Mouse (Mus musculus) adrenal gland, postnatal 4 days (tissue): ENCODE measurements at regions not wholly inside any gene's neighbourhood (a gene's known extent, or its start where the extent isn't known, plus 50 kb on each side); places are given as distances from the start of the nearest gene placed in this dataset.
A peak's percentile ranks its signal among the peaks of the same experiment; 100 is the strongest.

Source experiments
- DNase-seq, 2 experiments: peaks; one replicate each; pipeline ENCODE4 v3.0.0; 2021 to 2022; ENCODE audit warnings: low spot score in 2 of 2, mixed read lengths in 2 of 2

DNA sequence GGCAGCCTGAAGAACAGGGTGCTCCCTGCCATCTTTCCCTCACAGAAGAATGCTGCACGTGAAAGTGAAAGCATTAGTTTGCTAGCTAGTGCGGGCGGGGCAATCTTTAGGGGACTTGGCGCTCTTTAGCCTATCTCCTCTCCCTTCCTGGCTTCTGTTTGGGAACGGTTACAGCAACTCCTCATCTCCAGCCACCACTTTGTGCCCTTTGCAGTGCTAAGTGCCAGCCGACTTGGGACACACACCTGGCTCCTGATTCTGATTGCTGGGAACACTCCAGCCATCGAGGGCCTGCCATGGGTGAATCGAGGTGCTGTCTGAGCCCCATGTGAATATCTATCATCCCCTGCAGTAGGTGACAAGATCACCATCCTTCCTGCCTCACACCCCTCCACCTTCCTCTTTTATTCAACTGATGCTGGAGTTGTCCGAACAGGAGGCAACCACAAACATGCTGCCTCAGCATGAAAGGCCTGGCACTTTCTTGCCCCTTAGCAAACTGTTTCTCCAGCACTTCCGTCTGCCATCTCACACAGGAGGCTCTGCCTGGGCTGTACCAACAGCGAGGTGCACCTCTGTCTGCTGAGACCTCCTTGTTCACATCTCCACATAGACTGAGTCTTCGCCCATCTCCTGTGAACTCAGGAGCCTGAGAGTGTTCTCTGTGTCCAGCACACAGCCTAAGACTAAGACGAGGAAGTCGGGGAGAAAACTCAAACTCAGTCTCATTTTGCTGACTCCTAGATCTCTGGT, 66.2 kb upstream of the Glrp1 start:
- no peak for DNase-seq

- no peak for DNase-seq
These were observed 65.4 kb upstream of the Glrp1 start for GRCm38 (mm10) chr1:88575291-88575690.

DNA sequence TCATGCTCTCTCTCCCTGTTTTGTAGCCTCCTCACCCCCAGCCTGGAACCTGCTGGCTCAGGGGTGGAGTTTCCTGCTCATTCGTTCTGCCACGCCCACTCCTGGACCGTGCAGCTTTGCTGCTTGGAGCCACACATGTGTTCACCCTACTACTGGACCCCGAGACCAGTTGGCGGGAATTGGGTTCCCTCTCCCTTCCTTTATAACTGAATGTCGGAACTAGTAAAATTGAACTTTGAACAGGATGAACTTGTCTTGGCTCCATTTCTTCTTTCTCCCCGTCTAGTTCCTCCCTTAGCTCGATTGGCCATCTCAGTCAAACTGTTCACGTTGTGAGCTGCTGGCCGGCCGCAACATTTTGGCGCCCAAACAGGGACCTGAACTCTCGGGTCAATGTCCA, 62.3 kb upstream of the Glrp1 start:
- DNase-seq: no peak

DNA sequence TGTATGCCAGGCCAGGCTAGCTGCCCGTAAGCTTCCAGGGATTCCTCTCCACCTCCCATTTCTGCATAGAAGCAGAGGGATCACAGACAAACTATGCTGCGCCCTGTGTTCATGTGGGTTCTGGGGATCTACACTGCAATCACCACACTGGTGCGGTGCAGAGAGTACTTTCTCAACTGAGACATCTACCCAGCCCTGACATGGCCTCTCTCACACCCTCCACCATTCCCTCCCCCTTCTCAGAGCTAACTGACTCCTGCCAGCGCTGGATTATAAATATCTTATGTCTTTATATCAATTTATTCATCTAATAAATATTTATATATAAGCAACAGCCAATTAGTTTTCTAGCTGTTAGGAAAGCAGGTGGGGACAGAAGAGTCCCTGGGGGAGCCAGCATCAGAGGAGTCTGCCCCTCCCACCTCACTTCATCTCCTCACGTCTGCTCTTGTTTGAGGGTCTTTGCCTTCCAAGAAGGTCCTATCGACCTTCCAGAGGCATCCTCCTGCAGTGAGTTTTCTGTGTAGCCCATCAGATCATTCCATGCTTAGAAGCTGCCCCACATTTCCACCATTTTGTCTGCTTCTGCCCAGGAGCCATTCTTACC, 58.7 kb upstream of the Glrp1 start:
- DNase-seq: no peak

DNA sequence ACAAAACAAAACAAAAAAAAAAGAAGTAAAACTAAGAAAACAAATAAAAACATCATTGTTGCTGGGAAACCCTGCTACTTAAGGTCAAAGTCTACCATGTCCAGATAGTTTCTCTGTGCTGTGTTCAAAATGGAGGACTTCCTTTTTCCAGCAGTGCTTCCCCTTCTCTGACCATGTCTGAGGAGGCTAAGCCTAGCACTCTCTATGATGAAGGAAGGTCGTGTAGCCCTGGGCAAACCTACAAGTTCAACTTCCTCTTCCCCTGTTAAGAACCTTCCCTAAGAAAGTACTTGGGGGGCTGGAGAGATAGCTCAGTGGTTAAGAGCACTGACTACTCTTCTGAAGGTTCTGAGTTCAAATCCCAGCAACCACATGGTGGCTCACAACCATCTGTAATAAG, 57.3 kb upstream of the Glrp1 start:
- no peak for DNase-seq

DNA sequence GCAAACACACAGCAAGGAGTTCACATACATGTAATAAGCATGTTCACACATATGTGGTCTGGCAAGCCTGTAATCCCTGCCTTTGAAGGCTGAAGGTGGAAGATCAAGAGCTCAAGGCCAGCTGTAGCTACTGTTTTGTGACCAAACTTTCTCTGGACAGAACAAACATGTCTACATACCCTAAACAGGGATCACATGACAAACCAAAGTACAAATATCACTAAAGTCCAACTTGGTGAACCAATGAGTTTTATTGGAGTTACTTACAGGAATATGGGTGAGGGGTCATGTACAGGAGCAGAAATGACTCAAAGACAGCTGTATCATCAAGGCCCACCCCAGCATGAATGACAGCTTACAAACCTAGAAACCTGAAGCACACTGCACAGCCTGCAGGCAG, 56.6 kb upstream of the Glrp1 start:
- no peak for DNase-seq

- DNase-seq: no peak
These were observed 55.0 kb upstream of the Glrp1 start for GRCm38 (mm10) chr1:88564825-88565224.

GRCm38 (mm10) chr1:88562361-88562760, 52.5 kb upstream of the Glrp1 start:
- peak; percentile 55 to 81 for DNase-seq

DNA sequence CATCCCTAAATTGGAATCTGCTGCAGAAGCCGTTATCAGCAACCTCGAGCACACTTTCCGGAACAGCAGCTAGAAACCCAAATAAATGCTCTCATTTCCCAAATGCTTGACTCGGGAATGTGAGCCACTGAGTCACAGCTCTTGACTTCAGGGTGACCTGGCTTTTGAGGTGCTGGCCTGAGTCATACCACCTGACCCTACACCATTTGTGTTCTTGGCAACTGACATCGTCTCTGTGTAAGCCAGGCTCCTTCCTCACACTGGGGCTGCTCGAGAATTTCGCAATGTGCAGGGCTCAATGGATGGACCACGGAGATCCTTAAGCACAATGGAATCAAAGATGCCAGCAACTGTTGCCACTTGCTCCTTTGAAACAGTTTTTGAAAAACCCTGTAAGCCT, 50.9 kb upstream of the Glrp1 start:
- no peak for DNase-seq
